Mouse (Mus musculus) spleen, postnatal 0 days (tissue): ENCODE measurements around the gene Nbdy. TPM values are rescaled to one million over a fixed set of nuclear protein-coding genes. Genes with fewer than 3 reads are reported as not detected.

Experiments
- polyA plus RNA-seq: library from polyadenylated mRNA; unstranded; fragments of >200 nt; fragmentation: Nextera tagmentation; extraction: Ambion mirVana; gene quantifications from 2 replicates; pipeline ENCODE4 v1.2.1, GENCODE M21; 2015

The Nbdy gene
- 43.4 and 53.6 TPM in 2 replicates for polyA plus RNA-seq

DNA sequence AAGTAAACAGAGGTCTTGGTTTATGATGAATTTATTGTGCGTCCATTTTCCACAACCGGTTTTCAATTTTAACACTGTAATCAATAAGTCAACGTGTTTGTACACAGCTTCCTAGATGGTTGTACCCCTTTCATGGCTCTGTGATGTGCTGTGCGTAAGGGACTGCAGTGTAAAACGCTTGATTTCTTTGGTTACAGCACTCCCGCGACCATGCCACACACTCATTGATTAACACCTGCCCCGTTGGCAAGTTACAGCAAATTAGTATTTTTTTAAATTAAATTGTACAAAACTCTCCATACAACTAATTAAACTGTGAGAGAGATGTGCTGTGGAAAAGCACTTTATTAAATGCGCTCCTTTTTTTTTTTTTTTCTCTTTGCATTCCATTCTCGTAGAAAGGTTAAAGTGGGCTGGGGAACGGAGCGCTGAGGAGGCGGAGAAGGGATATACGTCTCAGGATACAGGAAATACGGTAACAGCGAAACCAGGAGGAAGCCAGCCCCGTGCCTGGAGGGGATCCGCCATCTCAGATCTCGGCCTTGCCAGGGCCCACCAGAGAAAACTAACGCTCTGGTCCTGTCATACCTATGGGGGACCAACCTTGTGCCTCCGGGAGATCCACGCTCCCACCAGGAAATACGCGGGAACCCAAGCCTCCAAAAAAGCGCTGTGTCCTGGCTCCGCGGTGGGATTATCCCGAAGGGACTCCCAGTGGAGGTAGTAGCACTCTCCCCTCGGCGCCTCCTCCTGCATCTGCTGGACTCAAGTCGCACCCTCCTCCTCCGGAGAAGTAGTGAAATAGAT lies at the start of gene Nbdy:
Gene Nbdy (plus strand): TSS at position 481 of the 807 bp plus-strand sequence.

DNA sequence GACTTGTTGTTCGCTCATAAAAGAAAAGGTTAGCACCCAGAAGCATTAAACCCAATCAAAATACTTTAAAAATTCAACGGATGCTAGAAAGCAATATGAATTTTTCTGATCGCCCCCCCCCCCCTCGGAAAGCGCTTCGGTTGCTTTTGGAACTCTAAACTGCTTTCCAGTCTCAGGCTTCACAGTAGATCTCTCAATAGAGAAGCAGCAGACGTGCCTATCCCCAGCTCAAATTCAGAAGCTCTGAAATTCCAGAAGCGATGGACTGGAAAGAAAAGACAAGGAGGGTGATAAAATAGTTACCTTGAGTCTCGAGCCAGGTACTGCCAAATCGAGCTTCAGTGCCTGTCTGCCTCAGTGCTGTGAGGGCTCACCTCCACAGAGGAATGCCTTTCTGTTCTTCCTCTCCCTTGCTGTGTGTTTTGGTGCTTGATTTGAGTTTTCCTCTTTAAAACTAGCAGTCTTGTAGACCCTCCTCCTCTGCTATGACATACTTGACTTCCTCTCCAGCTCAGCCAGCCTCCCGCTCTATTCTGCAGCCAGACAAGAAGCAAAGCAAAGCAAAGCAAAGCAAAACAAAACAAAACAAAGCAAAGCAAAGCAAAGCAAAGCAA lies 27.5 kb upstream of the Nbdy start, which contains the start of gene Kctd12b:
Gene Kctd12b (minus strand): TSS at position 610 of the 614 bp plus-strand sequence.

Other genes starting within 250 kb of the Nbdy start
- 5.0 and 5.5 TPM in 2 replicates for gene Ubqln2, start 225.4 kb upstream of the Nbdy start, polyA plus RNA-seq
- gene Cypt3, start 165.0 kb upstream of the Nbdy start, polyA plus RNA-seq: not detected in 2 replicates
- gene Kctd12b, start 27.2 kb upstream of the Nbdy start, polyA plus RNA-seq: 2.7 and 4.2 TPM in 2 replicates
- gene Spin2c, start 108.6 kb downstream of the Nbdy start, polyA plus RNA-seq: 1.2 and 2.4 TPM in 2 replicates